Mouse (Mus musculus) liver, embryonic 16.5 days (tissue): ENCODE measurements around the gene Pold2. TPM values are rescaled to one million over a fixed set of nuclear protein-coding genes. Genes with fewer than 3 reads are reported as not detected.
A peak's percentile ranks its signal among the peaks of the same experiment; 100 is the strongest.

Experiments used
- ATAC-seq: fragments of 200-750 bp; cut with Nextera tagmentation; 2 replicates; pipeline ENCODE4 v1.8.0; 2017; ENCODE audit warnings: low read depth, mild to moderate bottlenecking, moderate number of reproducible peaks, moderate library complexity
- H3K27ac ChIP-seq: fragments of 300-500 bp; sonication (generic); 2 replicates; pipeline ENCODE4 v1.5.1; 2014; ENCODE audit warnings: mild to moderate bottlenecking, low read length
- H3K27me3 ChIP-seq: fragments of 300-500 bp; sonication (generic); 2 replicates; pipeline ENCODE4 v1.6.1; 2014; ENCODE audit warnings: low read depth, low read length, mixed read lengths; ENCODE audit not compliant: control insufficient read depth, insufficient read depth
- H3K36me3 ChIP-seq: fragments of 300-500 bp; sonication (generic); 2 replicates; pipeline ENCODE4 v1.6.1; 2014; ENCODE audit warnings: mild to moderate bottlenecking; ENCODE audit not compliant: control insufficient read depth, insufficient read depth
- H3K4me1 ChIP-seq: fragments of 300-500 bp; sonication (generic); 2 replicates; pipeline ENCODE4 v1.6.1; 2014; ENCODE audit warnings: low read depth, low read length, mixed read lengths; ENCODE audit not compliant: control insufficient read depth
- H3K4me2 ChIP-seq: fragments of 300-500 bp; sonication (generic); 2 replicates; pipeline ENCODE4 v1.6.1; 2014; ENCODE audit warnings: low read depth, low read length, mixed read lengths
- H3K4me3 ChIP-seq: fragments of 300-500 bp; sonication (generic); 2 replicates; pipeline ENCODE4 v1.5.1; 2014; ENCODE audit warnings: low read depth, mild to moderate bottlenecking, low read length
- H3K9ac ChIP-seq: fragments of 300-500 bp; sonication (generic); 2 replicates; pipeline ENCODE4 v1.6.1; 2014; ENCODE audit warnings: low read depth, low read length
- H3K9me3 ChIP-seq: fragments of 300-500 bp; sonication (generic); replicated peaks from 2 replicates; pipeline ENCODE4 v1.6.1; 2016; ENCODE audit warnings: low read length; ENCODE audit not compliant: control insufficient read depth
- WGBS: fragments of 180-500 bp; shearing (Covaris S2); extraction: QIAGEN DNeasy Blood & Tissue Kit; methylation state at CpG from one replicate; pipeline ENCODE4 v1.1.7; 2014; ENCODE audit not compliant: insufficient replicate concordance; 5-methylcytosine and 5-hydroxymethylcytosine counted together
- polyA plus RNA-seq: library from polyadenylated mRNA; unstranded; fragments of >200 nt; fragmentation: Nextera tagmentation; extraction: Ambion mirVana; gene quantifications from 2 replicates; pipeline ENCODE4 v1.2.1, GENCODE M21; 2015

Pold2 gene
- polyA plus RNA-seq, 1 experiment from 2014 or later = 51.8 TPM

- Histone ChIP-seq H3K4me3 (no peak overlapping the region), H3K36me3 (peaks cover 19% of the 10 kb centered on the region), H3K27ac (no peak overlapping the region), H3K4me2 (no peak overlapping the region), H3K4me1 (peaks cover 12% of the 10 kb centered on the region), H3K27me3 (no peaks in the 10 kb centered on the region), H3K9ac (no peak overlapping the region), H3K9me3 (no peaks in the 10 kb centered on the region)
- 98% methylated on average over 9 of the region's 9 CpGs for WGBS
- ATAC-seq = no peak
Observed at GRCm38 (mm10) chr11:5873192-5873591, 4.9 kb downstream of the Pold2 start.

- H3K4me2 ChIP-seq = no peak overlapping the region
- H3K4me1 ChIP-seq = peaks cover 12% of the 10 kb centered on the region
- H3K27ac ChIP-seq = no peak overlapping the region
- H3K9ac ChIP-seq = no peak overlapping the region
- no peaks in the 10 kb centered on the region for H3K27me3 ChIP-seq
- ATAC-seq = no peak
- WGBS = 88% methylated on average over 11 of the region's 11 CpGs
- H3K36me3 ChIP-seq = peaks cover 19% of the 10 kb centered on the region
- no peak overlapping the region for H3K4me3 ChIP-seq
- no peaks in the 10 kb centered on the region for H3K9me3 ChIP-seq
Observed at GRCm38 (mm10) chr11:5872707-5873106, 5.4 kb downstream of the Pold2 start.

GRCm38 (mm10) chr11:5870069-5870468 is 8.0 kb downstream of the Pold2 start:
- Histone ChIP-seq H3K36me3 (peaks cover 19% of the 10 kb centered on the region), H3K27me3 (no peaks in the 10 kb centered on the region), H3K27ac (no peak overlapping the region), H3K9ac (no peak overlapping the region), H3K9me3 (no peaks in the 10 kb centered on the region), H3K4me2 (no peak overlapping the region), H3K4me3 (no peak overlapping the region), H3K4me1 (no peaks in the 10 kb centered on the region)
- WGBS = 82% methylated on average over 16 of the region's 16 CpGs
- no peak for ATAC-seq

GRCm38 (mm10) chr11:5869331-5869730 is 8.8 kb downstream of the Pold2 start:
- no peak overlapping the region for H3K4me2 ChIP-seq
- H3K4me3 ChIP-seq = no peak overlapping the region
- no peaks in the 10 kb centered on the region for H3K4me1 ChIP-seq
- no peaks in the 10 kb centered on the region for H3K9me3 ChIP-seq
- H3K36me3 ChIP-seq = peaks cover 19% of the 10 kb centered on the region
- no peak for ATAC-seq
- 84% methylated on average over 16 of the region's 16 CpGs for WGBS
- no peak overlapping the region for H3K27ac ChIP-seq
- H3K9ac ChIP-seq = no peak overlapping the region
- no peaks in the 10 kb centered on the region for H3K27me3 ChIP-seq

- Histone ChIP-seq H3K4me2 (no peak overlapping the region), H3K36me3 (peaks cover 9% of the 10 kb centered on the region), H3K27ac (no peak overlapping the region), H3K4me3 (no peak overlapping the region), H3K9ac (no peak overlapping the region), H3K27me3 (peaks cover under 1% of the 10 kb centered on the region), H3K9me3 (no peaks in the 10 kb centered on the region), H3K4me1 (no peaks in the 10 kb centered on the region)
- 75% methylated on average over 12 of the region's 12 CpGs for WGBS
- no peak for ATAC-seq
Observed at GRCm38 (mm10) chr11:5868324-5868723, 9.8 kb downstream of the Pold2 start.

- Histone ChIP-seq H3K4me1 (no peaks in the 10 kb centered on the region), H3K4me3 (no peak overlapping the region), H3K27me3 (peaks cover 10% of the 10 kb centered on the region), H3K9me3 (no peaks in the 10 kb centered on the region), H3K9ac (no peak overlapping the region), H3K27ac (no peak overlapping the region), H3K36me3 (peaks cover 1% of the 10 kb centered on the region; the same call in 1 of the 2 replicates), H3K4me2 (no peak overlapping the region)
- no peak for ATAC-seq
- WGBS = 77% methylated on average over 2 of the region's 2 CpGs
Observed at GRCm38 (mm10) chr11:5867196-5867595, 10.9 kb downstream of the Pold2 start.

GRCm38 (mm10) chr11:5862394-5863105 is 15.5 kb downstream of the Pold2 start:
- no peaks in the 10 kb centered on the region for H3K4me1 ChIP-seq
- H3K27me3 ChIP-seq = peaks cover 27% of the 10 kb centered on the region
- H3K4me3 ChIP-seq = peak overlapping the region; percentile 35
- WGBS = 18% methylated on average over 15 of the region's 15 CpGs
- no peak for ATAC-seq
- H3K36me3 ChIP-seq = no peaks in the 10 kb centered on the region
- H3K9me3 ChIP-seq = no peaks in the 10 kb centered on the region
- no peak overlapping the region for H3K9ac ChIP-seq
- no peak overlapping the region for H3K27ac ChIP-seq
- peak overlapping the region; percentile 51 for H3K4me2 ChIP-seq

GRCm38 (mm10) chr11:5861678-5862393 is 16.3 kb downstream of the Pold2 start, which contains the start of gene Aebp1:
Gene Aebp1, plus strand, starts transcription at chr11:5861947.
- Histone ChIP-seq H3K27me3 (peaks cover 27% of the 10 kb centered on the region), H3K4me1 (no peaks in the 10 kb centered on the region), H3K9me3 (no peaks in the 10 kb centered on the region), H3K36me3 (no peaks in the 10 kb centered on the region), H3K4me3 (peak within 1 kb of the TSS; percentile 35), H3K9ac (peak within 1 kb of the TSS; percentile 27; the same call in 1 of the 2 replicates), H3K27ac (no peak within 1 kb of the TSS), H3K4me2 (peak within 1 kb of the TSS; percentile 51)
- 3% methylated on average over 53 of the region's 59 CpGs for WGBS
- ATAC-seq = peak; percentile 66

GRCm38 (mm10) chr11:5860639-5861038 is 17.5 kb downstream of the Pold2 start:
- Histone ChIP-seq H3K9me3 (no peaks in the 10 kb centered on the region), H3K27ac (no peak overlapping the region), H3K36me3 (no peaks in the 10 kb centered on the region), H3K4me1 (no peaks in the 10 kb centered on the region), H3K4me3 (no peak overlapping the region), H3K4me2 (no peak overlapping the region), H3K27me3 (peaks cover 27% of the 10 kb centered on the region), H3K9ac (no peak overlapping the region)
- WGBS = 48% methylated on average over 6 of the region's 6 CpGs
- ATAC-seq = no peak
